Mouse (Mus musculus) heart, embryonic 11.5 days (tissue): ENCODE data around the gene Mto1. TPM values are rescaled to one million over a fixed set of nuclear protein-coding genes. Genes with fewer than 3 reads are reported as not detected.

Experiments used
- ATAC-seq: fragments of 200-750 bp; cut with Nextera tagmentation; replicated peaks from 2 replicates; pipeline ENCODE4 v1.8.0; 2017; ENCODE audit warnings: moderate library complexity; ENCODE audit not compliant: insufficient number of reproducible peaks, low FRiP score, low TSS enrichment
- H3K27ac ChIP-seq: fragments of 300-500 bp; sonication (generic); 2 replicates; pipeline ENCODE4 v1.5.1; 2014; ENCODE audit warnings: mild to moderate bottlenecking, low read depth, low read length
- H3K27me3 ChIP-seq: fragments of 300-500 bp; sonication (generic); 2 replicates; pipeline ENCODE4 v1.6.1; 2014; ENCODE audit warnings: mild to moderate bottlenecking, low read length, mixed read lengths; ENCODE audit not compliant: control insufficient read depth, insufficient read depth
- H3K36me3 ChIP-seq: fragments of 300-500 bp; sonication (generic); 2 replicates; pipeline ENCODE4 v1.6.1; 2014; ENCODE audit warnings: mild to moderate bottlenecking, low read length, moderate library complexity, mixed read lengths; ENCODE audit not compliant: control insufficient read depth, insufficient read depth
- H3K4me1 ChIP-seq: fragments of 300-500 bp; sonication (generic); 2 replicates; pipeline ENCODE4 v1.6.1; 2014; ENCODE audit warnings: low read length; ENCODE audit not compliant: control insufficient read depth, insufficient read depth
- H3K4me2 ChIP-seq: fragments of 300-500 bp; sonication (generic); 2 replicates; pipeline ENCODE4 v1.6.1; 2014; ENCODE audit warnings: mild to moderate bottlenecking, moderate library complexity
- H3K4me3 ChIP-seq: fragments of 300-500 bp; sonication (generic); 2 replicates; pipeline ENCODE4 v1.5.1; 2014; ENCODE audit warnings: low read depth, low read length
- H3K9ac ChIP-seq: fragments of 300-500 bp; sonication (generic); 2 replicates; pipeline ENCODE4 v1.6.1; 2014; ENCODE audit warnings: mild to moderate bottlenecking, low read depth, low read length, moderate library complexity
- H3K9me3 ChIP-seq: fragments of 300-500 bp; sonication (generic); replicated peaks from 2 replicates; pipeline ENCODE4 v1.6.1; 2016; ENCODE audit warnings: low read length; ENCODE audit not compliant: control insufficient read depth
- WGBS: fragments of 180-500 bp; shearing (Covaris S2); extraction: QIAGEN DNeasy Blood & Tissue Kit; methylation state at CpG from one replicate; pipeline ENCODE4 v1.1.7; 2014; ENCODE audit not compliant: insufficient replicate concordance; 5-methylcytosine and 5-hydroxymethylcytosine counted together
- polyA plus RNA-seq: library from polyadenylated mRNA; unstranded; fragments of >200 nt; fragmentation: Nextera tagmentation; extraction: Ambion mirVana; gene quantifications from 2 replicates; pipeline ENCODE4 v1.2.1, GENCODE M21; 2014

Gene Mto1
- polyA plus RNA-seq, 1 experiment from 2014 or later = 27.6 TPM

DNA sequence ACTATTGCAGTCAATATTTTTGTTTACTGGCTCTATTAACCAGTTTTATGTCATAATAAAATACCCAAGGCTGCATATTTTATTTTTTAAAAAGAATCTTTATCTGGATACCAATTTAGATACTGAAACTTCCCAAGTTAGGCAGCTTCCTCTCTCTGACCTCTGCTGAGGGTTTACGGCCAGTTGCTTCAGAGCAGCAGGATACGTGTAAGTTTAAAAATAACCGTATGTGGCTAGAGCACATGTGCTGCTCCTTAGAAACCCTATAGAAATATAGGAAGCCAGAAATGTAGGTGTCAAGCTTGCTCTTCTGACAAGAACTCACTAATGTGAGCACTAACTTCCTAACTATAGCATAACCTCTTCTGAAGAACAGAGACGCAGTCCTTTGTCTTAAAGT, 15.3 kb downstream of the Mto1 start:
- Histone ChIP-seq H3K4me3 (no peak overlapping the region), H3K9ac (no peak overlapping the region), H3K9me3 (no peaks in the 10 kb centered on the region), H3K27me3 (no peaks in the 10 kb centered on the region), H3K4me2 (no peak overlapping the region), H3K4me1 (no peaks in the 10 kb centered on the region), H3K36me3 (peaks cover 39% of the 10 kb centered on the region), H3K27ac (no peak overlapping the region)
- WGBS = 81% methylated on average over 4 of the region's 4 CpGs
- no peak for ATAC-seq

GRCm38 (mm10) chr9:78465725-78466124, 17.7 kb downstream of the Mto1 start:
- no peaks in the 10 kb centered on the region for H3K4me1 ChIP-seq
- no peak for ATAC-seq
- H3K9me3 ChIP-seq = no peaks in the 10 kb centered on the region
- H3K4me2 ChIP-seq = no peak overlapping the region
- no peak overlapping the region for H3K4me3 ChIP-seq
- no peak overlapping the region for H3K9ac ChIP-seq
- H3K27ac ChIP-seq = no peak overlapping the region
- whole genome bisulfite sequencing = 86% methylated on average over 3 of the region's 3 CpGs
- H3K36me3 ChIP-seq = peaks cover 40% of the 10 kb centered on the region
- H3K27me3 ChIP-seq = no peaks in the 10 kb centered on the region

GRCm38 (mm10) chr9:78473588-78473987, 25.6 kb downstream of the Mto1 start:
- Histone ChIP-seq H3K9me3 (no peaks in the 10 kb centered on the region), H3K4me2 (no peak overlapping the region), H3K9ac (no peak overlapping the region), H3K27me3 (no peaks in the 10 kb centered on the region), H3K27ac (no peak overlapping the region), H3K4me3 (no peak overlapping the region), H3K4me1 (no peaks in the 10 kb centered on the region), H3K36me3 (peaks cover 27% of the 10 kb centered on the region)
- WGBS = 84% methylated on average over 8 of the region's 8 CpGs
- ATAC-seq = no peak

DNA sequence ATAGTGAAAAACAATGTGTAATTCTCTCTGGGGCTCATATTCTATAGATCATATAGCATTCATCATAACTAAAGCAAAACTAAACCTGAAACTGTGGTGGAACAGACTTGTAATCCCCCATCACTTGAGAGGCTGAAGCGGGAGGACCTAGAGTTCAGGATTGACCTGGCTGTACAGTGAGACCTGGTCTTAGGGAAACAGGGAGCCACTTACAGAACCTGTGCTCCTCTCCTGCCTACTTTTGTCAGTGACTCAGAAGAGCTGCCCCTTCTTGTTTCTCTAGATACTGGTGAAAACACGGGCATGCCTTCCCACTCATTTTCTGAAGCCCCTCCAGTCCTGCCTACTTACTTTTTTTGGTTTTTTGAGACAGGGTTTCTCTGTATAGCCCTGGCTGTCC, 26.3 kb downstream of the Mto1 start:
- 80% methylated on average over 2 of the region's 2 CpGs for WGBS
- ATAC-seq = no peak
- no peaks in the 10 kb centered on the region for H3K27me3 ChIP-seq
- H3K9me3 ChIP-seq = no peaks in the 10 kb centered on the region
- no peak overlapping the region for H3K4me2 ChIP-seq
- no peaks in the 10 kb centered on the region for H3K4me1 ChIP-seq
- no peak overlapping the region for H3K9ac ChIP-seq
- peaks cover 27% of the 10 kb centered on the region for H3K36me3 ChIP-seq
- H3K27ac ChIP-seq = no peak overlapping the region
- H3K4me3 ChIP-seq = no peak overlapping the region

DNA sequence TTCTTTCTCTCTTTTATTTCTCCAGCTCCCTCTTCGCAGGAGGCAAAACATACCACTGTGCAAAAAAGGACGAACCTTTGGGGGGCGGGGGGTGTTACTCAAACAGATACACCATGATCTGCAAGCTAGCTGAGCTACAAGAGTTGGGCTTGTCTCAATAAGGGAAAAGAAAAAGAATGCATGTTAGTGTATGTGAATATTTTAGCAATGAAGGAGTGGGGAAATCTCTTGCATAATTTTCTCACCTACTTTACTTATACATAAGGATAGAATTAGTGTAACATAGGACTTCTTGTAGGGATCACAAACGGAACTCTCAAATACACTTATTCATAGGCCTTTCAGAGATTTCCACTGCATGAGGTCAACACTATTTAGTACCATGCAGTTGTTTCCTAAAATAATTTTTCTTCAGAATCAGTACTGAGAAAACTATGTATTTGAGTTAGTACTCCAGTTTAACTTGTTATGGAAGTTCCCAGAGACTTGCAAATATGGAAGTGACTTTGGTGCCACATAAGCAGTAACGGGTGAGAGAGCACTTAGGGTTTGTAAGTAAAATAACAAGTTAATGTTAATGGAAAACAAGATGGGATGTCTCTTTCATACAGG, 26.9 kb downstream of the Mto1 start:
- Histone ChIP-seq H3K4me3 (no peak overlapping the region), H3K27ac (no peak overlapping the region), H3K9me3 (no peaks in the 10 kb centered on the region), H3K27me3 (no peaks in the 10 kb centered on the region), H3K9ac (no peak overlapping the region), H3K4me1 (no peaks in the 10 kb centered on the region), H3K36me3 (peaks cover 29% of the 10 kb centered on the region), H3K4me2 (no peak overlapping the region)
- no peak for ATAC-seq
- 84% methylated on average over 5 of the region's 5 CpGs for WGBS

DNA sequence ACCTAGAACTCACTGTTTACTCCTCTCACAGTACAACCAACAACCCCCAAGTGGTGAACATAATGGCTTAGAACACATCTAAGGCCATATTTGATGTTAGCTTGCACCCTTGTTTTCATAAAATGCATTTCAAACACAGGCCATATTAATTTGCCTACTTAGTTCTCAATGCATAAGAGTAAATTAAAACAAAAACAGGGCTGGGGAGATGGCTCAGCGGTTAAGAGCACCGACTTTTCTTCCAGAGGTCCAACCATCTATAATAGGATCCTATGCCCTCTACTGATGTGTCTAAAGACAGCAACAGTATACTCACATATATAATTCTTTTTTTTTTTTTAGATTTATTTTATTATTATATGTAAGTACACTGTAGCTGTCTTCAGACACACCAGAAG, 27.4 kb downstream of the Mto1 start:
- Histone ChIP-seq H3K9me3 (no peaks in the 10 kb centered on the region), H3K36me3 (peaks cover 31% of the 10 kb centered on the region), H3K4me2 (no peak overlapping the region), H3K9ac (no peak overlapping the region), H3K27ac (no peak overlapping the region), H3K4me3 (no peak overlapping the region), H3K4me1 (no peaks in the 10 kb centered on the region), H3K27me3 (no peaks in the 10 kb centered on the region)
- 84% methylated on average over 2 of the region's 2 CpGs for WGBS
- no peak for ATAC-seq

GRCm38 (mm10) chr9:78475873-78476272, 27.9 kb downstream of the Mto1 start:
- no peak for ATAC-seq
- no peak overlapping the region for H3K4me3 ChIP-seq
- no peaks in the 10 kb centered on the region for H3K9me3 ChIP-seq
- H3K27me3 ChIP-seq = no peaks in the 10 kb centered on the region
- H3K9ac ChIP-seq = no peak overlapping the region
- no peak overlapping the region for H3K4me2 ChIP-seq
- no peak overlapping the region for H3K27ac ChIP-seq
- no peaks in the 10 kb centered on the region for H3K4me1 ChIP-seq
- WGBS = 87% methylated on average over 4 of the region's 4 CpGs
- peaks cover 29% of the 10 kb centered on the region for H3K36me3 ChIP-seq

- Histone ChIP-seq H3K4me2 (no peak overlapping the region), H3K9ac (no peak overlapping the region), H3K27me3 (no peaks in the 10 kb centered on the region), H3K4me3 (no peak overlapping the region), H3K9me3 (no peaks in the 10 kb centered on the region), H3K36me3 (peaks cover 28% of the 10 kb centered on the region), H3K4me1 (no peaks in the 10 kb centered on the region), H3K27ac (peak overlapping the region; percentile 29; the same call in 1 of the 2 replicates)
- no peak for ATAC-seq
- 3% methylated on average over 1 of the region's 1 CpGs for WGBS
These were observed 28.6 kb downstream of the Mto1 start for GRCm38 (mm10) chr9:78476531-78477020.

DNA sequence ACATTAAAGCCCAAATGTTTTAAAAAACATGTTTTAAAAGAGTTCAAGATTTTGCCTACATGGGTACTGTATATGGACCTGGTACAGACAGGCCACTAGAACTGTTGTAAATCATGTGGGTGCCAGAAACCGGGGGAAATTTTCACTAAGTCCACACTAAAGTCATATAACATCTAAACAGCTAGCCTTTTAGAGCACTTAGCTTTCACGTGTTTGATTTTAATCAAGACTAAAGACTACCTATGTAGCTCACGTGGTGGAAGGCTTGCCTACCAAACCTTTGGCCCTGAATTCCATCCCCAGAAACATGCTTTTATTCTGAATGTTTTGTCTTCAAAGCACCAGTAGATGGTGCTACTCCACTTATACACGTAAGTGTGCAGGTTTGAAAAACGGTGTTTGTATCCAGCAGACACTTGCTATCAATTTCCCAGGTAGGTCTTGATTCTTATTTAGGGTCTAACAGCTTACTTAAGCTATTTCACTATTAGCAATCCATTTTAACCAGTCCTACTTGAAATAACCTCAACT, 29.1 kb downstream of the Mto1 start:
- peak overlapping the region; percentile 29; the same call in 1 of the 2 replicates for H3K27ac ChIP-seq

More for the DNA sequence above, 29.1 kb downstream of the Mto1 start:
- Histone ChIP-seq H3K4me2 (no peak overlapping the region), H3K4me1 (no peaks in the 10 kb centered on the region), H3K27me3 (no peaks in the 10 kb centered on the region), H3K36me3 (peaks cover 28% of the 10 kb centered on the region), H3K9ac (no peak overlapping the region), H3K9me3 (no peaks in the 10 kb centered on the region), H3K4me3 (no peak overlapping the region)
- WGBS = 5% methylated on average over 5 of the region's 5 CpGs
- ATAC-seq = no peak
